Mouse (Mus musculus): ENCODE data around the gene Eci1. TPM values are rescaled to one million over a fixed set of nuclear protein-coding genes. Genes with fewer than 3 reads are reported as not detected.

The Eci1 gene
- polyA plus RNA-seq, 1 experiment from 2014 or later: 10.4 TPM

DNA sequence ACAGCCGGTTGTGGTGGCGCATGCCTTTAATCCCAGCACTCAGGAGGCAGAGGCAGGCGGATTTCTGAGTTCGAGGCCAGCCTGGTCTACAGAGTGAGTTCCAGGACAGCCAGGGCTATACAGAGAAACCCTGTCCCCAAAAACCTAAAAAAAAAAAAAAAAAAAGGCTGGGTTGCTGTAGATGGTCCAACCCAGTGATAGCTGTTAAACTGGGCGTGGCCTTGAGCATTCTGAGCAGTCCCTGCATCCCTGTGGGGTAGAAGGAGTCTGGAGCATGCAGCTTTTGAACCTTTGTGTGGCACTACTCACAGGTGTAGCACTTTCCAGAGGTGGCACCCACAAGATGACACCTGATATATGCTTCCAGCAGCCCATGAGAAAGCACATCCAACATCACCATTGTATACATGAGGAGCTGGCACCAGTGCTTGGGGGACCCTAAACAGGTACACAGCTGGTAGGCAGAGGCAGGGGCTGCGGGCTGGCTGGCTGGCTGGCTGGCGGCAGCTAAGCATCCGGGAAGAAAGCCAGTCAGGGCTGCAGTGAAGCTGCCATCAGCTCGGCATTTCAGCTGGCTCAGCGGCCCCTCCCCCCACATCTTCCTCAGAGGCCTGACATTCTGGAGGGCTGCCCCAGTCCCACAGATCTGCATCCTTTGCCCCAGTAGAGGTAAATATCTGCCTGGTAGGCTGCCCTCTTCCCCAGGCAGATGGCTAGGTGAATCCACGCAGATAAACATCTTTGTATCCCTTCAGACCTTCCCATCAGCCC, 58.8 kb downstream of the Eci1 start:
- no peak overlapping the region for H3K27ac ChIP-seq
- H3K4me3 ChIP-seq (ENCODE audit: inconsistent target): no peak overlapping the region
- no peaks in the 10 kb centered on the region for H3K36me3 ChIP-seq (ENCODE audit: inconsistent target)
- WGBS (ENCODE audit: missing documents): 58% methylated on average over 7 of the region's 11 CpGs
- no peaks in the 10 kb centered on the region for H3K79me2 ChIP-seq (ENCODE audit: inconsistent target)

DNA sequence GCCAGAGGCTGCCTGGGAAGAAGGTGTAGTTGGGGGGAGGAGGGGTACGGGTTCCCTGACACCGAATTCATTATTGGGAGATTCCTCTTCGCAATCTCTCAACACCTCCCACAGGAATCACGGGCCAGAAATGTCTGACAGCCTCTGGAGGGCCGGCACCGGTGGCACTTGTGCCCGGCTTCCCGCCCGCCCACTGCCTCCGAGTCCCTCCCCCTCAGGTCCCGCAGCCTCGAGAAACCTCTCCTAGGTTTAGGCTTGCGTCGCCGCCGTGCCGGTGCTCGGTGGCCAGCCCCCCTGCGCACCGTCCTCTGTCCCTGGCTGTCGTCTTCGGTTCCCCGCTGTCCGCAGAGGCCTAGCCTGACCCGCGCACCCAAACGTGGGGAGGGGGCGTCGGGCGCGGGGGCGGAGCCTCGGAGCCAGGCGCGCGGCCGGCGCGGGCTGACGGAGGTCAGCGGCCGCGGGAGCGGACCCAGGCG, 61.8 kb downstream of the Eci1 start, which contains the start of gene Caskin1:
TSS of gene Caskin1 (plus strand) at position 416 of the 476 bp plus-strand sequence.
- Histone ChIP-seq H3K4me3 (ENCODE audit: inconsistent target) (no peak within 1 kb of the TSS), H3K79me2 (ENCODE audit: inconsistent target) (no peaks in the 10 kb centered on the region), H3K36me3 (ENCODE audit: inconsistent target) (no peaks in the 10 kb centered on the region), H3K27ac (no peak within 1 kb of the TSS)
- 5% methylated on average over 41 of the region's 45 CpGs for WGBS (ENCODE audit: missing documents)

DNA sequence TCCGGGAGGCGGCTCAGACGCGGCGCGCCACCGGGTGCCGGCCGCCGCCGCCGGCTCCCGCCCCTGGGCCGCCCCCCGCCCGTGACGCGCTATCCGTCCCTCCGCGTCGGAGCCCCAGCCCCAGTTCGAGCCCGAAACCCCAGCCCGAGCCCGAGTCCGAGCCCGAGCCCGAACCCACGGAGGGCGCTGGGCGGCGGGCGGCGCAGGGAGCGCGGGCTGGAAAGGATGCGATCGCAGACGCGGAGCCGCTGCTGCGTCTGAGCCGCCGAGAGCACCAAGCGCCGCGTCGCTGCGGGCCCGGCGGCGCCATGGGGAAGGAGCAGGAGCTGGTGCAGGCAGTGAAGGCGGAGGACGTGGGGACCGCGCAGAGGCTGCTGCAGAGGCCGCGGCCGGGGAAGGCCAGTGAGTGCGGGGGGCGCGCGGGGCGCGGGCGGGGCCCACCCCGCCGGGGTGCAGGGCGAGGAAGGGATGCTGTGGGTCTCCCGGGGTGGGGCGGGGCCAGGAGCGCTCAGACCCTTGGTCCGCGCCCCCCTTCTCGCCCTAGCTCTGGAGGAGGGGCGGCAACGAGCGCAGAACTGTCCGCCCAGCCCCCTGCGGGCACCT, 62.3 kb downstream of the Eci1 start:
- no peaks in the 10 kb centered on the region for H3K79me2 ChIP-seq (ENCODE audit: inconsistent target)
- no peaks in the 10 kb centered on the region for H3K36me3 ChIP-seq (ENCODE audit: inconsistent target)
- WGBS (ENCODE audit: missing documents): under 1% methylated on average over 59 of the region's 81 CpGs
- no peak overlapping the region for H3K4me3 ChIP-seq (ENCODE audit: inconsistent target)
- H3K27ac ChIP-seq: no peak overlapping the region

Other genes starting within 250 kb of the Eci1 start
- 8.4 to 12.8 TPM (median 8.5 TPM) in 3 replicates for gene Tbc1d24, start 221.1 kb upstream of the Eci1 start, polyA plus RNA-seq (2018)
- 0.05 to 0.09 TPM in 2 of 3 replicates, not detected in the other for gene Ntn3, start 217.1 kb upstream of the Eci1 start, polyA plus RNA-seq (2018)
- gene Tedc2, start 205.8 kb upstream of the Eci1 start, polyA plus RNA-seq (2018): 2.8 to 5.5 TPM (median 4.0 TPM) in 3 replicates
- 1.3 to 5.7 TPM (median 3.2 TPM) in 3 replicates for gene Ccnf, start 175.2 kb upstream of the Eci1 start, polyA plus RNA-seq (2018)
- gene Abca17, start 75.6 kb upstream of the Eci1 start, polyA plus RNA-seq (2018): 0.16 to 0.30 TPM (median 0.26 TPM) in 3 replicates
- gene Abca3, start 74.7 kb upstream of the Eci1 start, polyA plus RNA-seq (2018): 26.0 to 44.3 TPM (median 31.7 TPM) in 3 replicates
- 59.5 to 100 TPM (median 80.3 TPM) in 3 replicates for gene Rnps1, start 12.1 kb upstream of the Eci1 start, polyA plus RNA-seq (2018)
- 0.23 to 1.5 TPM (median 1.1 TPM) in 3 replicates for gene Dnase1l2, start 16.5 kb downstream of the Eci1 start, polyA plus RNA-seq (2018)
- gene E4f1, start 43.7 kb downstream of the Eci1 start, polyA plus RNA-seq (2018): 7.7 to 13.8 TPM (median 10.3 TPM) in 3 replicates
- 7.0 to 22.6 TPM (median 15.0 TPM) in 3 replicates for gene Pgp, start 43.8 kb downstream of the Eci1 start, polyA plus RNA-seq (2018)
- not detected in 3 replicates for gene Bricd5, start 47.2 kb downstream of the Eci1 start, polyA plus RNA-seq (2018)
- 10.9 to 13.2 TPM (median 11.6 TPM) in 3 replicates for gene Mlst8, start 52.4 kb downstream of the Eci1 start, polyA plus RNA-seq (2018)
- not detected in 3 replicates for gene Caskin1, start 62.0 kb downstream of the Eci1 start, polyA plus RNA-seq (2018)
- gene Traf7, start 101.3 kb downstream of the Eci1 start, polyA plus RNA-seq (2018): 42.9 to 61.3 TPM (median 48.4 TPM) in 3 replicates
- gene Rab26, start 107.6 kb downstream of the Eci1 start, polyA plus RNA-seq (2018): not detected in 3 replicates
- gene Pkd1, start 123.2 kb downstream of the Eci1 start, polyA plus RNA-seq (2018): 9.7 to 18.0 TPM (median 16.3 TPM) in 3 replicates
- 33.7 to 43.4 TPM (median 35.5 TPM) in 3 replicates for gene Tsc2, start 206.0 kb downstream of the Eci1 start, polyA plus RNA-seq (2018)
- 3.1 to 5.8 TPM (median 3.7 TPM) in 3 replicates for gene Nthl1, start 206.0 kb downstream of the Eci1 start, polyA plus RNA-seq (2018)
- 0.15 TPM in 1 of 3 replicates, not detected in the others for gene Slc9a3r2, start 223.7 kb downstream of the Eci1 start, polyA plus RNA-seq (2018)
- gene Npw, start 231.8 kb downstream of the Eci1 start, polyA plus RNA-seq (2018): not detected in 3 replicates
- 8.0 to 14.3 TPM (median 12.2 TPM) in 3 replicates for gene Zfp598, start 243.0 kb downstream of the Eci1 start, polyA plus RNA-seq (2018)